Mouse (Mus musculus) thymus, postnatal 14 days (tissue): ENCODE results near the gene Topors.
A peak's percentile ranks its signal among the peaks of the same experiment; 100 is the strongest.
"Not testable (repeated sequence)": the region's sequence is repeated elsewhere in the genome, so short reads cannot be mapped to it uniquely, and the experiment has no call there.

Experiments used
- DNase-seq: peaks from one replicate; pipeline ENCODE4 v3.0.0; 2021

Gene Topors

DNA sequence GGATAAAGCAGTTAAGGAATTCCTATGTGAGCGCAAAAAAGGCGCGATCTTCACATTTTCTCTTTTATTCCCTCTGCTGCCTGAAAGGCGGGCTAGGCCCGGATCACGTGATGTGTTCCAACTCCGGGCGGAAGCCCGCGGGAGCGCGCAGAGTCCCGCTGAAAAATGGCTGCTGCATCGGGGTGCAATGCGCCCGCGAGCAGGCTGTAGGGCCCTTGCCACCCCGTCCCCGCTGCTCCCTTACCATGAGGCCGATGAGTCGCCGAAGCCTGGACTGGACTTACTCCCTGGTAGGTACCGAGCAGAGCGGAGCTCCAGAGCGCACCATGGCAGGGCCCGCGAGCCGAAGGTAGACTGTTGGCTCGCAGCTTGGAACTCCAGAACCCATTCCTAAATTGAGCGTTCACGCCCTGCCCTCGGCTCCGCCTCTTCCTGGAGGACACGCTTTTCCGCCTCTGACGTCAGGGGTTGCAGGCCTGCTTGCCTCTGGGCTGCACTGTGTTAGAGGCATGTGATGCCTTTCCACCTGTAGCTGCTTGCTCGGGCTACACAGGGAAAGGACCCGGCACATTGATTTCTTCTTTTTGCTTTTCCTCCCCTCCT lies at the start of gene Topors, which contains the start of gene Smim27:
Gene Topors (minus strand): TSS at position 421 of the 603 bp plus-strand sequence.
Gene Smim27 (plus strand): TSS at position 150 of the 603 bp plus-strand sequence.
- DNase-seq, result peak; percentile 95

DNA sequence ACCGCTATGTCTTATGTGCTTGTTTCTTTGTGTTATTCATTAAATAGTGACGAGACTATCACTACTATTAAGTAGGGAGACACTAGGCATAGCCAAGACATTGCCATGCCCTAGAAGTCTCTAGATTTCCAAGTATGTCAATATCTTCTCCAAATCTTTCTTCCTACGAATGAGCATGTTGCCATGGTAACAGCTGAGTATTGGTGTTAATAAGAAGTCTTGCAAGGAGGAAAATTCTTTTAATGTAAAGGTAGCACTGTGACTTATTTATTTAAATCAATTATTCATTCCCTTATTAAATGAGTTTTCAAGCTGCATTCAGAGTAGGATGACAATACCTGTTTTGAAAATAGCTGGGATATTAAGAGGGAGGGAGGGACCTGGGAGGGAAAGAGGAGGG lies 47.8 kb upstream of the Topors start:
- no peak for DNase-seq

DNA sequence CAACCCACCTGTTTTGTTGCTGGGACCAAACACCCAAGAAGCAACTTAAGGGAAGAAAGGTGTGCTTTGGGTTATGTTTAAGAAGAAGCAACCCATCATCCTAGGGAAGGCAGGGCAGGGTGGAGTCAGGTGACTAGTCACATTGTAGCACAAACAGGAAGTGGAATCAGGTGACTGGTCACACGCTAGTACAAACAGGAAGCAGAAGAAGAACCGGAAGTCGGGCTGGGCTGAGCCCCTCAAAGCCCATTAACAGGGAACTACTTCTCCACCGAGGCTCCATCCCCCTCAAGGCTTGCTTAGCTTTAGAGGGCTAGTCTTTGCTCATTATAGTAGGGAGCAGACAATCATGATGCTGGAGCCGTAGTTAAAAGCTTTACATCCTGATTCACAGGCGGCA lies 43.4 kb upstream of the Topors start:
- DNase-seq, result no peak

DNA sequence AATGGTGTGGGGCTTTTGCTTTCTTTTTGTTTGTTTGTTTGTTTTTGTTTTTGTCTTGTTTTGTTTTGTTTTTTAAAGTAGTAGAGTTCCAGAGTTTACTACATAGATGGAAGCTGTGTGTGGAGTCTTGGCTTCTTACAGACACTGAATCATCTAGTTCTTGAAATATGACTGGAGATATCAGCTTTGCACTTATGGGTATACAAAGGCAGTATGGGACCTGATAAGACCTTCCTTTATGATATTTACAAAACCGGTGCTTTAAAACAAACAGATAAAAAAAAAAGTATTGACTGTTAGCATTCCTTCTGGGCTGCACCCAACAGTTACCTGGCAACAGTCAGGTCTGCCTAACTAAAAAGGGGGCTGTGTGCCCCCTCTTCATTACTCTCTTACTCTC lies 42.6 kb upstream of the Topors start:
- no peak for DNase-seq

DNA sequence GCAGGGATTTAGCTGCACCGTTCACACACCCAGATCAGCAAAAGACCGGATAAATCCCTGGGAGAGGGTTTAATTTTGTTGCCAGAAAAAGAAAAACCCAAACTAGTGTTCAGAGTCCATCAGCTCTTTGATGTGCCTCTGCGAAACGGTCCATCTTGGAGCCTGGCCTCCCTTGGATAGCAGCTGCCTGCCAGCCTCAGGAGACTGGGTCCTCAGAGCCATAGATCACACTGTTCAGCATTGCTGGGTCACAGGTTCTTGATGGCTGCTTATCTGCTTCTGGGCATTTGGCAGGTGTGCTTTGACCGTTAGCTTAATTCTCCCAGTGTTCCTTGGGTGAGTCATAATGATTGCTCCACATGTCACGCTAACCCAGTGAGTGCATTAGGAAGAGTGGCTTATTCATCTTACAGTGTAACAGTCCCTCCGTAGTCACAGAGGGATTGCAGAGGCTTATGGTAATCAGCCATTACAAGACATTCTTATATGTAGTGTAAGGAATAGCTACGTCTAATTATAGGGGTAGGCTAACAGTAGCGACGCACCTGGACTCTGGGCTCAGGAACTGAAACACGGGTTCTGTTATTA lies 41.2 kb upstream of the Topors start:
- no peak for DNase-seq

DNA sequence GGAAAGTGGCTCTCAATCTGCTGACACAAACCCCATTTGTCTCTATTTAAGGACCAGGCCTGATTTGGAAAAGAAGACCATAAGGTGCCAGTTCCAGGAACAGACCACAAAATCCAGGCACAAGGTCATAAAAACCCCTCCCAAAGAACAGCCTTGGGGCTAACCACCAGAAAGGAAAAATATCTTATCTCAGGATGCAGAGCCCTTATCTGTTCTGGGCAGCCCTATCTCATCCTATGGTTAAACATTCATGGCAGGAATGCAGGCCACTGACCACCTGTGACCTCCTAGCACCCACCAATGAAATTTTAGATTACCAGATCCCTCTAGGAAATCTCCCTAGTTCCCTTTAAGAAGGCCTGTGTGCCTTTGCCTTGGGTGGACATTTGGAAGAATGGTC lies 40.0 kb upstream of the Topors start:
- DNase-seq, result no peak

DNA sequence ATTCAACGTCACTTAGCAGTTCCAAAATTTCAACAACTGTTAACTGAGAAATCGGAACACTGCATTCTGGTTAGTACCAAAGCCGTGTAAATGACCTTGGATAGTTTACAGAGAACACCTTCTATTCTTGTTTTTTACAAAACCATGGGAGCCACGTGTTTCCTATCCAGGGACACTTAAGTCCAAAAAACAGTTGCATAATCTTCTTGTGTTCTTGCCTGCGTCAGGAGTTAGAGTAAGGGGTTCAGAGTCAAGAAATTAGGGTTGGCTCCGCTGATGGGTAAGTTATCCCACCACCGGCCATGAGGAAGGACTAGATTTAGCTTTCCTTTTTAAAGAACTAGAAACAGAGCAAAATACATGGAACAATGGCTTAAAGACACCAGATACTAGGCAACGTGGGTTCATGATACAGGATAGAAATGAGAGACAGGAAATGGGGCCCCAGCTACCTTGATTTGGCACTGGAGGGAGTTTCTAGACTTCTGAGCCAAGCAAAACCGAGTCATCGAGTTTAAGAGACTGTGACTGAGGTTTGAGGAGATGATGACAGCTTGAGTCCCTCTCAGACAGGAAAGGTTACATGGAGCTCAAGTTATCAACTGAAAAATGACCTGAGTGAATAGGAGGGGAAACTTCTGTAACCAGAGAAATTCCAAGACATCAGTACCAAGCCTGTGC lies 32.9 kb upstream of the Topors start:
- DNase-seq, result no peak

DNA sequence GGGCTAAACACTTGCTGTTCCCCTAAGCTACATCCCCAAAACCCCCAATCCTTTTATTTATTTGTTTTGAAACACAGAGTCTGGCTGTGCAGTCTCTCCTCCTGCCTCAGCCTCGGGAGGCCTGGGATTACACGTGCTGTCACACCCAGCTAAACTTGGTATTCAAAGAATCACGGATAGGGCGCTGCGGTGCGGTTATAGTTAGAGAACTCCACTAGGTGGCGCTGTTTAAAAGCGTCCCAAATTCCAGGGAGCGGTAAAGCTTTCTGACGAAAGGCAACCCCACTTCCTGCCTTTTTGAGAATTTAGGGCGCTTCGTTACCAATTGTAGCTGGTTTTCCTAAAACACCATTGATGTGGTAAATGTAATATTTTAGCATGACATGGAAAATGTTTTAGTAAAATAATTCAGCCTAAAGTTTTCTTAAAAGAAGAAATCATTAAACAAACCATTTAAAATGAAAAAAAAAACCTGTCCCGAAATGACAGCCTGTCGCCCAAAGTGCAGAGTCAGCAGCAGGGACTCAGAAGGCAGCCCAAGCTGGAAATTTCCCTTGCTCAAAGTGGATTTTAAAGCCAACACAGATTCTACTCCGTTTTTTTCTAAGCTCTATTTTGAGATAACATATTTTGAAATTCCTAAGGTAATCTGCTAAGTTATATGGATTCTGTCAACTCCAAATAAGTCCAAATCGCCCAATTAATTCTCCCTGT lies 31.6 kb upstream of the Topors start:
- DNase-seq, result peak; percentile 74

DNA sequence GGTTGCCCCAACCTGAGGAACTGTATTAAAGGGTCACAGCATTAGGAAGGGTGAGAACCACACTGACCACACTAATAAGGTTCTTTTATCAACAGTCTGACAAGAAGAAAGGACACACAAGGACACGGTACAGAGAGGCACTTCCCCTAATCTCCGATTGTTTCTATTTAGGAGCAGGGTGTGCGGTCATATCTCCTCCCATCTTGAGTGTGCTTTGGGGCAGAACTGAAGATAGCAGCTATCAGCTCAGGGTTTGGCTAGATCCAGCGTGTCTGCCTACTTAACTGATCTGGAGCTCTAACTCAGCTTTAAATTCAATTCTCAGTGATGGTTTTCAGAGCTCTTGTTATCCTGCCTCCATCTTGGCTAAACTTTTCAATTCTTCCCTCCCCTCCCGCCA lies 29.5 kb upstream of the Topors start:
- DNase-seq, result no peak

DNA sequence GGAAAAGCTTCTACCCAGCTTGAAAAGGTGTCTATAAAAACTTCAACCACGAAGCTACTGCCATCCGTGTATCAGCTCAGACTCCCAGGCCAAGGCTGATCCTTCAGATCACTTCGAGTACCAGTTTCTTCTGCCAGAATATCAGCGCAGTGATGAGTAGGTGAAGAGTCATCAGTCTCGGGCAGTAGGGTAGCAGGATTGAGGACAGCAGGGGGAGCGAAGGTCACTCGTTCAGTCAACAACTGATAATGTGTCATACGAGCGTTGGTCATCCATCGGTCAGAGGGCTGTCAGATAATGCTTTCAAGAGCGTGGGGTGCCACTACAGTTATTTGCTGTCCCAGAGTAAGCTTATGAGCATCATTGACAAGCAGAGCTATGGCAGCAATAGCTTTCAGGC lies 21.9 kb upstream of the Topors start:
- not testable (repeated sequence) for DNase-seq

DNA sequence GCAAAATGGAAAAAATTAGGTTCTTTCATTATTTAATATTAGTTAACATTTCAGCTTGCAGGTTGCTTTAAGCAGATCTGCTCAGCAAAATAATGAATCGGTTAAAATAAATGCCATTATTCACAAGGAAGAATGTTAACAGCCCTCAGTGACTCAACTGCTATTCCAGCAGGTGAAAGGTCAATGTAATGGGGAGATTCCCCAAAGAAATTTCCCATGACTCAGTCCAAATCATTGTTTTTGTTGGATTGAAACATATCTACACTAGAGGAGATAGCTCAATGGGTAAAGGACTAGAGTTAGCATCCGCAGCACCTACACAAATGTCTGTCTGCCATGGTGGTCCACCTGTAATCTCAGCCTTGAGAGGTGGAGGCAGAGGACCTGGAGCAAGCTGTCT lies 19.4 kb upstream of the Topors start:
- DNase-seq, result no peak

DNA sequence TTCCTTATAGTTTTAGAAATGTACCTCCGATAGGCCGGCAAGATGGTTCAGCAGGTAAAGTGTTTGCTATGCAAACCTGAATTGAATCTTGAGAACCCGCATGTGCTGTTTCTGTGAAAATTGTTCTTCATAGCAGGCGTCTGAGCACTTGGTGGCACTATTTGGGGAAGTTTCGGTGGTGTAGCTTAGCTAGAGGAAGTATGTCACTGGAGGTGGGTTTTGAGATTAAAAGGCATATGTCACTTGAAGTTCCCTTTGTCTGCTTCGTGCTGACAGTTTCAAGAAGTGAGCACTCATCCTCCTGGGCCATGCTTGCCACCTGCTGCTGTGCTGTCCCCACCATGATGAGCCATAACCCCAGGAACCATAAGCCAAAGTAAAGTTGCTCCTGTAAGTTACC lies 17.8 kb upstream of the Topors start:
- DNase-seq, result no peak

DNA sequence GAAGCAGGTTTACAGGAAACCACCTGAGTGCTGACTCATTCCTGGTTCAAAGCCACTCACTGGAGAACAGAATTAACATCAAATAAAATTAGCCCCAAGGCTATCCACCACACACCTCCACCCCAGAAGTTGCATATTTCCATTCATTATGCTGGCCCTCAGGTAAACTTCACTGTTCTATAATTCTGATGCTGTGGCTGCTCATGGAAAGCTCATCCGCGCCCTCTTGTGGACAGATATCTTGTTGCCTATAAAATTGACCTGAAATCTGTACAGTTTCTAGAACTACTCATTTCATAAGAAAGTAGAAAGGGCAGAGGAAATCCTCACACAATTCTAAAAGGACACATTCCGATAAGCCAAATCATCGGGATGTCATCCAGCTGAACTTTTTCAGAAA lies 15.9 kb upstream of the Topors start:
- peak; percentile 78 for DNase-seq

DNA sequence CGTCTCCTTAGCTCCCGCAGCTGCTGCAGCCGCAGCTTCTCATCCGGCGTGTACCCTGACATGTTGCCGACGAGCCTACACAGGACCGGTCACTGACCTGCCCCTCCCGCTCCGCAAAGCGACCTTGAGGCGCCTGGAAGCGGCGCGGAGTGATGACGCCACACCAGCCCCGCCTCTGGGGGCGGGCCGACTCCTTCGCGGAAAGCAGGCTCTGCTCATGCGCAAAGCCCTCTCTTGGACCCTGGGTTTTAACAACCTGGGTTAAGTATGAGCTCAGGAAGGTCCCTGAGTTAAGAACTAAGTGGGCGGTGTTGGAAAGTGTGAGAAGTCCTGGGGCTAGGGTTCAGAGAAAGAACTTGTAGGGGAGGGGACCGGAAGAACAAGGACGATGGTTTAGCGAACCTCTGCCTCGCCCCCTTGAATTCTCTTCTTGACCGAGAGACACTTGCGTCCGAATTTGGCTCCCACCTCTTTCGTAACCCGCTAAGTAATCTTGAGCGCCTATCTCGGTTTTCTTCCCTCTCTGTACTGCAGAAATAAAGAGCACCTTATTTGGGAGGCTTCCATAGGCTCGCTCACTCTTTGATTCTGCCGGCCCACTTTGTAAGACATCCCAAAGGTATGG lies 9.7 kb upstream of the Topors start, which contains the start of gene Ndufb6:
Gene Ndufb6 (minus strand): TSS at position 146 of the 625 bp plus-strand sequence.
- DNase-seq, result peak; percentile 95

DNA sequence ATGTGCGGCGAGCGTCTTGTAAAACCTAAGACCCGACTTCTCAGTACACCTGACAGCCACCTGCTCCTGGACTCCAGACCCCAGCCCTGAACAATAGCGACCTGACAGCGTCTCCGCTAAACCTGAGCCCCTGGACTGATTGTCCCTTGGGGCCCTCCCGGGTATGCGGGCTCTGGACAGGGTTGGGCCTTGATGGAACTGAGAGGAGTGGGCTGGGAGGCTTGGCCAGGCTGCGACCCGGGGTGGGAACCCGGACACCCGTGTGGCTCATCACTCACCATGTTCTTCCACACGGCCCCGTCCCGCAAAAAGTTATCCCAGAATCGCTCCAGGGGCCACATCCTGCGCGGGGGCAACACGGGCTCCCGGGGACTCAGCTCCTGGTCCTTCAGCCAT lies 9.2 kb upstream of the Topors start:
- DNase-seq, result no peak

DNA sequence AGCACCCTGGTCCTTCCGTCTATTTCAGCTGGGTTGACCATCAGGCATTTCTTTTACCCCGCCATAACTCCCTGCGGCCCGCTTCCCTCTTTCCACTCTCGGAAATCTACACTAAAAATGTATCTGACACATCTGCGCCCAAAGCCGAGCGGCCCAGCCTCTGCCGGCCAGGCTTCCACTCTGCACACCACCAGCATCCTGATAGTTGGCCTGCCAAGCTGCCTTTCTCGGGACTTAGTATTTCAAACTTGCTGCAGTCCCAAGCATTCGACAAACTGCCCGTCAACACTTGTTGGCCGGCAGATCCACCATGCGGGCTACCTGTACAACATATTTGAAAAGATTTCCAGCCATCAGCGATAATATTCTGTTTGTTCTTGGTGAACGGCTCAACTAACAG lies 815 bp downstream of the Topors start:
- DNase-seq, result peak; percentile 49

DNA sequence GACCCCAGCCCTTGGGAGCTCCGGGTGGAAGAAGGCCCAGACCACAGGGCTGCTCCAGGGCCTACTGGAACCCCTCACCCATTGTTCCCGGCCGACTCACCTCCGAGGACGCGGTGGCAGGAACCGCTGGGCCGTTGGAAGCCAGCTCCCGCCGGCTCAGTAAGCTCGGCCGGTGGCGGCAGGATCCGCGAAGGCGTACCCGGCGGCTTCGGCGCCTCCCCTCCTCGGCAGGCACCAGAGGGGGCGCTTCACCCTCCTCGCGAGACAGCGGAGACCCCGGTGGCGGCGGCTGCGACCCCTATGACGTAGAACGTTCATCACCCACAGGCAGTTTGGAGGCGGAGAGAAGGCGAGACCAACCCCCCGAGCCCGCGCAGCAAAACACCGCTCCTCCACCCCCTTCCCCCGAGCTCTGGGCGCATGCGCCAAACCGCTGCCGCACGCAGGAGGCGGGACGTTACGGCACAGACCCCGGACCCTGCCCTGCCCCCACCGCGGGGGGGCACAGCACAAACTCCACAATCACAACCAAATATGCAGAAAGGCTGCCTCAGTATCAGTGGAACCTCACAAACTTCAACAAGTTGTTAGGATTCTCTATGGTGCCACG lies 1.3 kb downstream of the Topors start:
- peak; percentile 97 for DNase-seq

DNA sequence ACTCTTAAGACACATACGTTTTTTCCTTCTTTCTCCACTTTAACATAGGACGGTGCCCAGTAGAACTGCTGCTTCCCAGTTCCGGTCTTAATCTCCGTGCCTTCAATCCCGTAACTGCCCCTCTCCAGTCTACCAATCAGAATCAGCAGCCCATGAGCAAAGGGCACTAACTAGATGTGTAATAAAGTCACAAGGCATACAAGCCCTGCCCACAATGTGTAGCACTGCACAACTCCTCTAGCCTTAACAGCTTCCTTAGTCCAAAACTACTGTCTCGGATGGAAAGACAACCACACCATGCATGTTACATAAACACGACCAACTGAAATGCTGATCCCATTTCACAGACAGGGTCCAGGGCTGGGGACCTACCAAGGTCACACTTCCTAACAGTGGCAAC lies 2.0 kb downstream of the Topors start:
- DNase-seq, result no peak

DNA sequence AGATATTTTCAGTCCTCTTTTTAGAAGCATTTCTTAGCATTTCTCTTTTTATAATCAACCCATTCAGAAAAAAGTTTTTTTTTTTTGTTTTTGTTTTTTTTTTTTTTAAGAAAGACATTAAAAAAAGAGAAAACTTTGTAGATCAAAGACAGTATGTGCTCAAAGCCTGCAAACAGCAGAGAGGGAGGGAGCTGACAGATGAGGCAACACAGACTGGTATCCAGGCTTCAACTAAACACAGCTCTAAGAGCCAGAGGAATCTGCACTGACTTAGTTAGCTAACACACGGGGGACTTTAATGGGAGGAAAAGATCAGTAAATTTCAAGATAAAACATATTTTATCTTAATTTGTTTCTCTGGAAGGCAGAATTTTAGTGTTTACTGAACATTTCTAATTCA lies 5.3 kb downstream of the Topors start:
- no peak for DNase-seq

DNA sequence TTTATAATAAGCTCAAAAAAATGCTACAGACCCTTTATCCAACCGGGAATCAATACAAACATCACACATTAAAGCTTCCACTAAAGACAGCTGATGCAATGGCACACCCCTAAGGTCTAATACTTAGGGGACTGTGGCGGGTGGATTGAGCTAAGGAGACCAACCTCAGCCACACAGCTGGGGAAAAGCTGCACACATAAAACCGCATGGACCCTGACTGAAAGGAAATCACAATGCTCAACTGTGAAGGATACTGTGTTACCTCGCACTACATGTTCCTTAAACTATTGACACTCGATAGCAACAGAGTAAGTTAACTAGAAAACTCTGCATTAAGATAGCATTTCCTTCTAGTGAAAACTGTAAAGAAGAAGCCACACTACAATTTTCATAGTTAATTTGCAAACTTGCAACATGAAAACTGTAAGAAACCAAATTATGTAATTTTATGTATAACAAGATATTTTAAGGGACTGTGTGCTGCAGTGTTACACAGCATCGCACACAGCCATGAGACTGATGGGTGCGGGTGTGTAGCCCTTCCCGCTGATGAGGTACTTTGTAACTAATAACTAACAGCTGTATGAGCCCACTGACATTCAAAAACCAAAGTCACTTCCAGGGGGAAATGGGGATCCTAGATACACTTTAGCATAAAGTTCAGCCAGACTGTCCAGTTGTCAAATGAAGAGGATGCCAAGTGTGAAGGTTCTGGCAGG lies 15.1 kb downstream of the Topors start:
- no peak for DNase-seq

DNA sequence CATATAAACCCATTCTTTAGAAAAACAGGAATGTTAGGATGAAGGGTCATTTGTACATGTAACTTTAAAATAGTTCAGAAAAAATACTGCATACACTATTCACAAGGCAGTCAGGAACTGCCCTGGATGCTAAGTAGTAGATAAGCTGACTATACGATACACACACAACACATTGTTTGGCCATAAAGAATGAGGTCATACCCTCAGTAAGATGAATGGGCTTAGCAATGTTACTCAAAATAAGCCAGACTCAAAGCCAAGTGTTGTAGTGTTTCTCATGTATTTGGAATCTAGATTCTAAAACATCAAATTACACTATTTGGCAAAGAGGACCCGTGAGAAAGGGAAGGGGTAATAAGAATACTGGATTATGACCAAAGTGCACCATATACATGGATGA lies 15.9 kb downstream of the Topors start:
- DNase-seq, result no peak

DNA sequence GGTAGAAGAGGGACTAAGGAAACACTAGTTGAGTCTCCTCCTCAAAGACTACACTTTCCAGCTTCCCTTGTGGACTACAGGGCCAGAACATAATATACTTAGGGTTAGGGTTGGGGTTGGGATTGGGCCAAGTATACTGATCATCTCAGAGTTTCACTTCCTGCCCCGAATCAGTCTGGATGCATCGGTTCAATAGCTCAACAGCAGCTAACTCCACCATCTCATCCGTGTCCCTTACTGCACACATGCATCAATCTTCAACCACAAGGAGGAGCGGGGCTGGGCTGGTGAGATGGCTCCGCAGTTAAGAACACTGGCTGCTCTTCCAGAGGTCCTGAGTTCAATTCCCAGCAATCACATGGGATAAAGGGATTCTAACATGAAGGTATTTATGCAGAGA lies 18.7 kb downstream of the Topors start:
- DNase-seq, result no peak
